Mouse (Mus musculus): ENCODE data around the gene Lmna. TPM values are rescaled to one million over a fixed set of nuclear protein-coding genes. Genes with fewer than 3 reads are reported as not detected.
A peak's percentile ranks its signal among the peaks of the same experiment; 100 is the strongest.

The Lmna gene
- polyA plus RNA-seq, 1 experiment from 2014 or later = 189 TPM

DNA sequence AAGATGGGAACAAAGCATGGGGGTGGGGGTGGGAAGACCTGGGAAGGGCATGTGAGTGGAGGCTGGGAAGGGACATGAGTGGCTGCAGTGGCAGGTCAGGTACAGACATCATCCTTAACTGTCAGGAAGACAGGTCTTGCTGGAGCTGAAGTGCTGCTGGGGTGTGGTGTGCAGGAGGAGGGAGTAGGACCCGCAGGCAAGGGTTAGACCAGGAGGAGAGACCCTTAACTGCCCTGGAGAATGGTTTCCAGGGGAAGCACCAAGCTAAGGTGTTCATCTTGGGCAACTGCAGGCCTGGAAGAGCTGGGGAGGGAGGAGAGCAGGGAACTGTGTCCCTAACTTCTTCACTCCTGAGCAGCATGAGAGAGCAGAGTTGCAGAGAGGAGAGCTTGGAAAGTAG is 22.4 kb downstream of the Lmna start:
- Histone ChIP-seq H3K4me3 (no peak overlapping the region), H3K36me3 (peaks cover 79% of the 10 kb centered on the region), H3K9ac (no peak overlapping the region), H3K4me1 (peaks cover 43% of the 10 kb centered on the region), H3K27me3 (replicated peaks) (peaks cover 46% of the 10 kb centered on the region), H3K4me2 (no peak overlapping the region), H3K9me3 (replicated peaks) (no peaks in the 10 kb centered on the region), H3K27ac (no peak overlapping the region)
- ATAC-seq = no peak
- WGBS (ENCODE audit: insufficient replicate concordance) = 89% methylated on average over 1 of the region's 1 CpGs

DNA sequence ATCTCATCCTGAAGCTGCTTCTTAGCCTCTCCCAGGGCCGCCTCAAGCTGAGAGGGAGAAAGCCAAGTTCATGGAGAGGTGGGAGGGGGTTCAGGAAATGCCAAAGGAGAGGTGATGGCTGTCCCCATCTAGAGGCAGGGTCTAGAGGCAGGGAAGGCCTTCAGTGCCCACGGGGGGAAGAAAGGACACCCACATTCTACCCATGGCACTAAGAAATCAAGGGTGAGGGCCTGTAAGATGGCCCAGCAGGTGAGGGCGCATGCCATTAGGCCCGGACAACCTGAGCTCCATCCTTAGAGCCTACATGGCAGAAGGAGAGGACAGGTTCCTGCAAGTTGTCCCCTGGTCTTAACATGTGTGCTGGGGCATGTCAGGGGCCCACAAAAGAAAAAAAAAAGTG is 22.9 kb downstream of the Lmna start:
- Histone ChIP-seq H3K27ac (no peak overlapping the region), H3K36me3 (peaks cover 84% of the 10 kb centered on the region)
- ATAC-seq = no peak

DNA sequence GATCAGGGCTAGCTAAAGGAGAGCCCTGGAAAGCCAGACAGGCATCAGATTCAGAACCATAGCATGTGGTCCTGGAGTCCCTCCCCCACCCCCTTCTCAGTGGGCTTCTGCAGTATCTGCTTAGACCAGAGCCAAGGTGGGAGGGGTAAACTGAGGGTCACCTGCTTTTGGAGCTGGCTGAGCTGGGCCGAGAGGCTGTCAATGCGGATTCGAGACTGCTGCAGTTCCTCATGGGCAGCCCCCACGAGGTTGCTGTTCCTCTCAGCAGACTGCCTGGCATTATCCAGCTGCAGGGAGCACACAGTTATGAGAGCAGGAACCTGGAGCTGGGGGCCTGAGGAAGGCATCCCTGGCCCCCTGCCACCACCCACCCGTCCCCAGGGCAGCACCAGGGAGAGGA is 23.7 kb downstream of the Lmna start:
- peaks cover 92% of the 10 kb centered on the region for H3K36me3 ChIP-seq
- no peak overlapping the region for H3K4me2 ChIP-seq
- H3K9me3 ChIP-seq (replicated peaks) = no peaks in the 10 kb centered on the region
- peaks cover 53% of the 10 kb centered on the region for H3K27me3 ChIP-seq (replicated peaks)
- H3K4me3 ChIP-seq = no peak overlapping the region
- ATAC-seq = no peak
- peaks cover 31% of the 10 kb centered on the region for H3K4me1 ChIP-seq
- H3K27ac ChIP-seq = no peak overlapping the region
- 68% methylated on average over 5 of the region's 5 CpGs for WGBS (ENCODE audit: insufficient replicate concordance)
- no peak overlapping the region for H3K9ac ChIP-seq

More for the DNA sequence above, 22.9 kb downstream of the Lmna start:
- H3K4me3 ChIP-seq = no peak overlapping the region
- H3K27me3 ChIP-seq (replicated peaks) = peaks cover 51% of the 10 kb centered on the region
- H3K4me1 ChIP-seq = peaks cover 39% of the 10 kb centered on the region
- 80% methylated on average over 4 of the region's 4 CpGs for WGBS (ENCODE audit: insufficient replicate concordance)
- H3K9ac ChIP-seq = no peak overlapping the region
- H3K9me3 ChIP-seq (replicated peaks) = no peaks in the 10 kb centered on the region
- H3K4me2 ChIP-seq = no peak overlapping the region

DNA sequence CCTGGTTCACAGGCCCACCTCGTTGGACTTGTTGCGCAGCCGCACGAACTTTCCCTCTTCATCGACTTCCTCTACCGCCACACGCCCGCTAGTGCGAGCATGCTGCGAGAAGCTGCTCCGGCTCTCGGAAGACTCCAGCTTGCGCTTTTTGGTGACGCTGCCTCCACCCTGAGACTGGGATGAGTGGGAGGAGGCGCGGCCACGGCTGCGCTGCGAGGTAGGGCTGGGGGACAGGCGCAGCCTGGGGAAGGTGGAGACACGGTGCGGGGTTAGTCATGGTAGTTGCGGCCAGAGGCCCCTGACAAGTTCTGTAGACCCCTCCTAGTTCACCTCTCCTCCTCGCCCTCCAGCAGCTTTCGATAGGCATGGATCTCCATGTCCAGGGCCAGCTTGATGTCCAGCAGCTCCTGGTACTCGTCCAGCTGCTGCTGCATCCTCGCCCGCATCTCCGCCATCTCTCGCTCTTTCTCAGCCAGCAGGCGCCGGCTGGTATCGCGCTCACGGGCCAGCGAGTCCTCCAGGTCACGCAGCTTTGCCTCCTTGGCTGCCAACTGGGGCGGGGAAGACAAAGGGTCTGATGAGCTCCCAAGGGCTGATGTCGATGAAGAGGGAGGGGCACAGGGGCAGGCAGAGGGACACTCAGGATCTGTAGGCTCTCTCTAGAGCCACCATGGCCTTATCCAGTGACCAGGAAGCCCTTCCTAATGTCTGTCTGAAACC is 25.0 kb downstream of the Lmna start:
- no peak overlapping the region for H3K9ac ChIP-seq
- H3K9me3 ChIP-seq (replicated peaks) = no peaks in the 10 kb centered on the region
- no peak overlapping the region for H3K4me3 ChIP-seq
- peak overlapping the region; percentile 34 for H3K4me2 ChIP-seq
- H3K36me3 ChIP-seq = peaks cover 88% of the 10 kb centered on the region
- H3K27ac ChIP-seq = no peak overlapping the region; the same call in 1 of the 2 replicates
- H3K27me3 ChIP-seq (replicated peaks) = peaks cover 61% of the 10 kb centered on the region
- H3K4me1 ChIP-seq = peaks cover 18% of the 10 kb centered on the region
- ATAC-seq = no peak
- 40% methylated on average over 39 of the region's 39 CpGs for WGBS (ENCODE audit: insufficient replicate concordance)

DNA sequence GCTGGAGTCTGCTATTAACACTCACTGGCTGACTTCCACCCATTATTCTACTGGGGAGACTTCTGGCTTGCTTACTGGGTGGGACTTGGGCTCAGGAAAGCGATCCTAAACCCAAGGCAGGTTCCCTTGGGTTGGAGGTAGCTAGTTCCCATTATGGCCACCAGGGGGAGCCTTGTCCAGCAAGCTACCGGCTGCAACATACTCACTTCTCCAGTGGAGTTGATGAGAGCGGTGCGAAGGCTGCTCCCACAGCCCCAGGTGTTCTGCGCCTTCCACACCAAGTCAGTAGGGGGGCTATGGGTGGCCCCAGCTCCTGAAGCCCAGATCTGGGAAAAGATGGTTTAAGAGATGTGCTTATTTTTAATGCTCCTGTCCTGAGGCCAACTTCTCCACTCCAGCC is 26.1 kb downstream of the Lmna start:
- Histone ChIP-seq H3K4me1 (peaks cover 6% of the 10 kb centered on the region), H3K27me3 (replicated peaks) (peaks cover 61% of the 10 kb centered on the region), H3K27ac (no peak overlapping the region), H3K36me3 (peaks cover 81% of the 10 kb centered on the region), H3K4me3 (no peak overlapping the region), H3K9ac (no peak overlapping the region), H3K4me2 (no peak overlapping the region), H3K9me3 (replicated peaks) (no peaks in the 10 kb centered on the region)
- WGBS (ENCODE audit: insufficient replicate concordance) = 10% methylated on average over 5 of the region's 5 CpGs
- ATAC-seq = peak; percentile 61

DNA sequence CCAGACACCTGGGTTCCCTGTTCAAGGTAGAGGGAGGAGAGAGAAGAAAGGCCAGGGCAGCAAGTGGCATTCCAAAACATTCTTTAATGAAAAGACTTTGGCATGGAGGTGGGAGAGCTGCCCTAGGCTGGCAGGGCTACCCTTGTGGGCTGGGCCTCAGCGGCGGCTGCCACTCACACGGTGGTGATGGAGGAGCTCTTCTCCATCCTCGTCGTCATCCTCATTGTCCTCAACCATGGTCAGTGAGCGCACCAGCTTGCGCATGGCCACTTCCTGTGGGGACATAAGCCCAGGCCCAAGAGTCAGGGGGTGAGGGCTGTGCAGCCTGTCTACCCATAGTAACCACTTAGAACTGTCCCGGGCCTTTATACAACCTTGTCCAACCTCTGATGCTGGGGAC is 26.6 kb downstream of the Lmna start:
- Histone ChIP-seq H3K4me1 (peaks cover 3% of the 10 kb centered on the region; the same call in 1 of the 2 replicates), H3K9ac (no peak overlapping the region), H3K27me3 (replicated peaks) (peaks cover 61% of the 10 kb centered on the region), H3K4me3 (no peak overlapping the region), H3K9me3 (replicated peaks) (no peaks in the 10 kb centered on the region), H3K27ac (no peak overlapping the region), H3K4me2 (no peak overlapping the region), H3K36me3 (peaks cover 76% of the 10 kb centered on the region)
- WGBS (ENCODE audit: insufficient replicate concordance) = 68% methylated on average over 8 of the region's 8 CpGs
- ATAC-seq = 0 out of 2 replicates have a peak, but pooled peaks have one; percentile 9

DNA sequence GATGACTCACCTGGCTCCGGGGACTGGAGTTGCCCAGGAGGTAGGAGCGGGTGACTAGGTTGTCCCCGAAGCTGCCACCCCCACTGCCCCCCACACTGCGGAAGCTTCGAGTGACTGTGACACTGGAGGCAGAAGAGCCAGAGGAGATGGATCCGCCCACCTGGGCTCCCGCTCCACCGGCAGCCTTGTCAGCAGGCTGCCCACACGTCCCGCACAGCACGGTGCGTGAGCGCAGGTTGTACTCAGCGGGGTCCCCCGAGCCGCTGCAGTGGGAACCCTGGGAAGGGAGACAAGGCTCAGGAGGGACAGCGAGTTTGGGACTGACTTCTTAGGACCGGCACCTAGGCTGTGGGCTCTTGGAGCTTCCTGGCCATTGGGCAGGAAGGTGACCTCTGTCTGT is 27.4 kb downstream of the Lmna start:
- WGBS (ENCODE audit: insufficient replicate concordance) = 50% methylated on average over 18 of the region's 18 CpGs
- Histone ChIP-seq H3K9me3 (replicated peaks) (no peaks in the 10 kb centered on the region), H3K9ac (no peak overlapping the region), H3K4me1 (peaks cover 7% of the 10 kb centered on the region), H3K4me3 (no peak overlapping the region), H3K4me2 (no peak overlapping the region), H3K36me3 (peaks cover 68% of the 10 kb centered on the region), H3K27ac (no peak overlapping the region), H3K27me3 (replicated peaks) (peaks cover 61% of the 10 kb centered on the region)
- ATAC-seq = no peak

DNA sequence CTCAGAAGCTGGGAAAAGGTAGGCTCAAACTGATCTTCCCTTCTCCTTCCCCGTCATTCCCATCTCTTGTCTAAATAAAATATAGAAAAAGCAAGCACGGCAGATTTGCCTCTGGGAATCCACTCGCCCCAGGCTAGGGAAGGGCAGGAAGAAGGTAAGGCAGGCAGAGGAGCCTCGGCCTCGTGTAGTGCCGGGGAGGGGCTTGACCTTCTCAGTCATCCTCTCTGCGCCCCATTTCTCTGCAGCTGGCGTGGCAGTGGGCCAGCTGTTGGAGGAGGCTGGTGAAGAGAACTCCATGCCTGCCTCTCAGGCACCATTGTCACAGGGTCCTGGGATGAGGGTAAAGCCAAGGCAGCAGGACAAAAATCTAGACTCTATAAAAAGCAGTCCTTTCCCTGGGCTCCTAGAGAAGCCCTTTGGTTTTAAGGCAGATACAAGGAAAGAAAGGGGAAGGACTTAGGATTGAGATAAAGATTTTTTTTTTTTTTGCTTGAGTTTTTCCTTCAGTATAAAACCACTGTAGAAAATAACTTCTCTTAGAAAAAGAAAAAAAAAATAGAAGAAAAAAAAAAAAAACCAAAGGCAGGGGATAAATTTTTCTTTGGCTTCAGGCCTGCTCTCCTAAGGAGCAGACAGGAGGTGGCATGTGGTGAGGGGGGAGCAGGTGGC is 28.2 kb downstream of the Lmna start:
- Histone ChIP-seq H3K4me3 (no peak overlapping the region), H3K4me1 (peaks cover 7% of the 10 kb centered on the region), H3K36me3 (peaks cover 59% of the 10 kb centered on the region), H3K27ac (no peak overlapping the region), H3K9ac (no peak overlapping the region), H3K9me3 (replicated peaks) (no peaks in the 10 kb centered on the region), H3K4me2 (no peak overlapping the region), H3K27me3 (replicated peaks) (peaks cover 54% of the 10 kb centered on the region)
- no peak for ATAC-seq
- WGBS (ENCODE audit: insufficient replicate concordance) = 64% methylated on average over 8 of the region's 8 CpGs

DNA sequence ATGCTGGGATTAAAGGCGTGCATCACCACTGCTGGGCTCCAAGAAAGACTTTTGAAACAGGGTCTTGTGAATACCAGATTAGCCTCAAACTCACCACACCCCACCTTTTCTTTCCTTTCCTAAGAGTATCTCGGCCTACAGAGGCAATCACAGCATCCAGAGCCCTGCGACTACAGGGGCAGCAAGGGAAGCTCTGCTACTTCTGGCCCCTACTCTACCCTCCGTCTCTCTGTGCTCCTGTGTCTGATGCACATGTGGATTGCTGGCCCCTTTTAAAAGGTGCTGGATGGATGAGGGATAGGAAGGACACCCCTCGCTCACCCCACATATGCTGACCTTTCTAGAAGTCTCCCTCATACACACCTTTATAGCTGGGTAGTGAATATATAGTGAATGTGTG is 29.1 kb downstream of the Lmna start:
- no peak for ATAC-seq
- Histone ChIP-seq H3K4me2 (no peak overlapping the region), H3K4me3 (no peak overlapping the region), H3K27me3 (replicated peaks) (peaks cover 46% of the 10 kb centered on the region), H3K36me3 (peaks cover 51% of the 10 kb centered on the region), H3K27ac (no peak overlapping the region), H3K9ac (no peak overlapping the region), H3K4me1 (peaks cover 7% of the 10 kb centered on the region), H3K9me3 (replicated peaks) (no peaks in the 10 kb centered on the region)
- WGBS (ENCODE audit: insufficient replicate concordance) = 76% methylated on average over 5 of the region's 5 CpGs

DNA sequence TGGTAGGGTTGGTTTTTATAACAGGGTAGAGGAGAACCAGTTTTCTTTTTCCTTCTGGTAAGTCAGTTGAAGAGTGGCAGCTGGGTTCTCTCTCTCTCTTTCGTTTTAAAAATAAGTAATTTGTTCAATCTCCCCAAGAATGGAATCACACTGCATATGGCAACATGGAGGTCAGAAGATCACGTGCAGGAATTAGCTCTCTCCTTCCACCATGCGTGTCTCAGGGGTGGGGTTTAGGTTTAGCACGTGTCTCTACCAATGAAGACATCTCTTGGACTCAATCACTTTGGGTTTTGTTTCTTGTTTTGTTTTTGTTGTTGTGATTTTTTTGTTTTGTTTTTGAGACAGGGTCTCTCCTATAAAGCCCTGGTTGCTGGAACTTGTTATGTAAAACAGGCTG is 29.9 kb downstream of the Lmna start:
- Histone ChIP-seq H3K27ac (no peak overlapping the region), H3K4me2 (no peak overlapping the region), H3K9me3 (replicated peaks) (no peaks in the 10 kb centered on the region), H3K4me3 (no peak overlapping the region), H3K27me3 (replicated peaks) (peaks cover 38% of the 10 kb centered on the region), H3K4me1 (peaks cover 7% of the 10 kb centered on the region), H3K36me3 (peaks cover 43% of the 10 kb centered on the region), H3K9ac (no peak overlapping the region)
- no peak for ATAC-seq
- 75% methylated on average over 4 of the region's 4 CpGs for WGBS (ENCODE audit: insufficient replicate concordance)

DNA sequence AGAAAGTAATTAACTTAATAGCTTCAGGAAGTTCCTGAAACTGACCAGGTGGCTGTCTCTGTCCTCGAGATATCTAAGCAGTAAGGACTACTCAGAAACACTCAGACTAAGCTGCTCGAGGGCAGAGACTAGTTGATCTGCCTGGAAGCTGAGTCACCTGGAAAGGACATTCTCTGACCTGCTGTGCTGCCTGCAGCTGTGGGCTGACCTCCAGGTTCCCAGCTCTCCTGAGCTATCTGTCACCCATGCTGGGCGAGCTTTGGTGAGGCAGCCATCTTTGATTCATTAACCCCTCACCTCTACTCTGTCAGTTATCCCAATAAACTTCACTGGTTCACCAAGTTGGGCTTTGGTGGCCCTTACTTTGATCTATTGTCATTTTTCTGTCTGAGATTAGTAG is 30.6 kb downstream of the Lmna start:
- Histone ChIP-seq H3K36me3 (peaks cover 36% of the 10 kb centered on the region), H3K27me3 (replicated peaks) (peaks cover 32% of the 10 kb centered on the region), H3K4me2 (no peak overlapping the region), H3K9me3 (replicated peaks) (no peaks in the 10 kb centered on the region), H3K4me3 (no peak overlapping the region), H3K4me1 (peaks cover 7% of the 10 kb centered on the region), H3K9ac (no peak overlapping the region), H3K27ac (no peak overlapping the region)
- ATAC-seq = no peak
- 51% methylated on average over 3 of the region's 3 CpGs for WGBS (ENCODE audit: insufficient replicate concordance)

DNA sequence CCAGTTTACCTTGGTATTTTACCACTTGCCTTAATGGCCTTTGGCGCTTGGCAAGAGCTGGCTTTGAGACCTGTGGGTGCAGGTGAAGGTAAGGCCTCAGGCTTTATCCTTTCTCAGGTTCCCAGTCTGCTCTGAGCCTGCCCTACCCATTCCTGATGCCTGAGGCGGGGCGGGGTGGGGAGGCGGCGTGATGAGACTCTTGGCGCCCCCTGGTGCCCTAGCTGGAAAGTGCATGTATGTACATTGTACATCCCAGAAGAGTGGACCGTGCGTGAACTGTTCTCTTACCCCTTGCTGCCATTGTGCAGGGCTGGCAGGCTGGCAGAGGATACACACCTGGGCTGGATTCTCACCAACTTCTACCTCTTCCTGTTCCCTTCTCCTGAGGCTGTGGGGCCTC is 32.0 kb downstream of the Lmna start:
- H3K9me3 ChIP-seq (replicated peaks) = no peaks in the 10 kb centered on the region
- H3K4me2 ChIP-seq = no peak overlapping the region
- 3% methylated on average over 8 of the region's 8 CpGs for WGBS (ENCODE audit: insufficient replicate concordance)
- peak; percentile 71; the same call in 1 of the 2 replicates for ATAC-seq
- no peak overlapping the region for H3K9ac ChIP-seq
- H3K4me3 ChIP-seq = no peak overlapping the region
- no peak overlapping the region for H3K27ac ChIP-seq
- peaks cover 22% of the 10 kb centered on the region for H3K36me3 ChIP-seq
- peaks cover 7% of the 10 kb centered on the region; the same call in 1 of the 2 replicates for H3K4me1 ChIP-seq
- H3K27me3 ChIP-seq (replicated peaks) = peaks cover 18% of the 10 kb centered on the region
